Mouse (Mus musculus): Measurements from ENCODE around the gene Zfp513.

DNA sequence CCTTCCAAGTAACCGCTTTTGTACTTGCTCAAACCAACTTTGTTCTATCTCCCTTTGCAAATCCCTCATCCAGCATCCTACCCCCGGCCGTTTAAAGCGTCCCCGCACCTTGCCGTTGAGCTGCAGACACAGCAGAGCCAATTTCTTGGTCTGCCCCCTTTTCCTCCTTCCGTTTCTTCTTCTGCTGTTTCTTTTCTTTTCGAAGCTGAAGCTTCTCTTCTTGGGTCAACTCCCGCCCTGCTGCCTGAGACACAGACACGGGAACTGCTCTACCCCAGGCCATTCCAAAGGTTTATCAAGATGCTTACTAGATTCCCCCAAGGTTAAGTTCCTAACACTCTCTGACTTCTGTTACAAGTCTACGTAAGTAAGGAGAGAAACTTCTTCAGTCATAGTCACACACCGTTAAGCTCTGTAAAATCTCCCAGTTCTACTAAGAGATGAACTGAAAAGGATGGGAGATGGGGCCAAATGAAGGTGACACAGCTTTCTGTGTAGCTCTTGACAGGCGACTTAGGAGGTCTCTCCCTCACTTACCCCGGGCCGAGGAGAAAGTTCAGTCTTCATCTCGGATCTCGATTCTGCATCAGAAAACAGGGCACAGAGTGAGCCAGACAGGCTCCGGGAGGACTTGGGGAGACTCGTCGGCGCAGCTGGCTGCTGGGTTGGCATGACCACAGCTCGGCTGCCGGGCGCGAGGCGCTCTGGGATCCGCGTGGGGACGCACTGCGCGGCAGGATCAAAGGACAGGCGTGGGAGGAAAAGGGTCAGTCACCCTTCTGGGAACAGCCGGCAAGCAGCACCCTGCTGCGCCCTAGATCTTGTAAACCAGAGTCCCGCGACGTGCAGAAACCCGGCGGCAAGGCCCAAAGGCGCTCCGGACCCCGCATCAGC is 9.8 kb downstream of the Zfp513 start:
- TF ChIP-seq POLR2A (IDR thresholded peaks at IDR 0.05; ENCODE audit: low read depth, low read length) (no peak), CTCF (IDR thresholded peaks at IDR 0.05; ENCODE audit: extremely low read depth, insufficient read length, insufficient replicate concordance, low read depth, low read length) (no peak)
